Mouse (Mus musculus): ENCODE data around the gene Trpm3.

The Trpm3 gene

DNA sequence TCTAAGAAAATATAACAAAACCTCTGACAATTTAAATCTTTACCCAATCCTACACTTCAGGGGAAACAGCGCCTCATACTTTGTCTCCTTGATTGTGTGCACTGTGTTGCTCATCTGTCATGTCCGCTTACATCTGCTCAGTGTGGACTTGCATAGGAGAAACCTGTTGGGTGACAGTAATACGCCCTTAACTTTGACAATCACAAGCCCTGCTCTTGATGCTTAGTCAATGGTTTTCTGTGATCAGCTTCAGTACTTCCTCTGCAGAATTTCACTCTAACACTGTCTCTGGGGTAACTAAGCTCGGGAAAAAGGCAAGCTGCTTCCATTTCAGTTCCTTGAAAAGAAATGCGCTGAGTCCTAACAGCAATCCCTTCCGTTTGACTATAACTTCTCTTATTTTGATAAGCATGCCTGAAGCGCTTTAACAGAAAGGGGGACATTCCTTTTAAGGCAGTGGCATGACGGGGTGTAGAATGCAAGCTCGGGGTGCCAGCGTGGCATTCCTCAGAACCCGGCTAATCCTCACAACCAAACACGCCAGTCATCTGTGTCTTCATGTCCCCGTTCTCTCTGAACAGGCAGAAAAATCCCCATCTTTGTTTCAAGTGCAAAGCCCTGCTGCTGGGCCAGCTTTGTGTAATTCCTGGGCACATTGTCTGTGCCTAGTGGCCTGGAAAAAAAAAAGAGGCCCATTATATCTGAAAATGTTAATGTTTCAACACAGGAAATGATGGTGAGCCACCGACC, 517.8 kb downstream of the Trpm3 start:
- DNase-seq, result no peak

GRCm38 (mm10) chr19:22657251-22657650, 518.4 kb downstream of the Trpm3 start:
- no peak for DNase-seq

DNA sequence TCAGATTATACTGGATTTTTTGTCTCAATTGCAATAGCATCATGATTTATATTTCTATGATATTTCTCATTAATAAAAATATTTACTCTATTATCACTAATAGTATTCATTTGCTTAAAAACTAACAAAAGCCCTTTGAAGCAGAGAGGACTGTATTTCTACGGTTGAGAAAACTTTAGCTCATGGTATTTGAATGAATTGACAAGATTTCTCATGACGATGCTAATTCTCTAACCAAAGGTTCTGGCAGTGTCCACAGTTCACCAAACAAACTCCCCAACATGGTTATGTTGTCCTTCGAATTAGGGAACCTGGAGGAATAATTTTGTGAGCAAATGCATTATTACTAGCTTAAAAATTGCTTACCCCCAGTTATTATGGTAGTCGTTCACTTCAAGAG, 526.6 kb downstream of the Trpm3 start:
- no peak for DNase-seq

- no peak for DNase-seq
Measured at GRCm38 (mm10) chr19:22670222-22670621, 531.4 kb downstream of the Trpm3 start.

DNA sequence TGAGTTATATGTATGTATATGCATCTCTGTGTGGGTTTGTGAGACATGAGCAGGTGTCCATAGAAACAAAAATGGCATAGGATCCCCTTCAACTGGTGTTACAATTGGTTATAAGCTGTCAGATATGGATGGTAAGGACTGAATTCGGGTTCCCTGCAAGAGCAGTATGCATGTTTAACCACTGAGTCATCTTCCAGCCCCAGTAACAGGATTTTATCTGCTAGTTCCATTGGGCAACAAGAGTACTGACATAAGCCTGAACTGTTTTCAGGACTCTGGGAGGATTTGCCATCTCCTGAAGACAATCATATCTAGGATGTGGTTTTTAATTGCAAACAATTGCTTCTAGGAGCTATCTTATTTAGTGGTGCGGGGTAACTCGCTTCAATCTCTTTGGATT, 534.0 kb downstream of the Trpm3 start:
- DNase-seq, result no peak

DNA sequence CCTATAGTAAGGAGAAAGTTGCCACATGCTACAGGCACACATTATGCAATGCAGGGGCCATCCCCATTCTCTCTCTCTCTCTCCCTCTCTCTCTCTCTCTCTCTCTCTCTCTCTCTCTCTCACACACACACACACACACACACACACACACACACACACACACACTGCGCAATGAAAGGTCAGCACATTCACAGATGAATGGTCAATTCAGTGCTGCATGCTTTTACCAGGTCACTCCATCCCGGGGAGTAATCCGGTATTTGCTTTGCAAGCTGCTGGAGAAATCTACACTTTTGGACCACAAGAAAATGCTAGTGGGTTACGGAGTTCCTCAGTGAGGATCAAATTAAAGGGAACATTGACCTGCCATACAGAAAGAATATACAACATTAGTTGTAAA, 537.4 kb downstream of the Trpm3 start:
- no peak for DNase-seq

DNA sequence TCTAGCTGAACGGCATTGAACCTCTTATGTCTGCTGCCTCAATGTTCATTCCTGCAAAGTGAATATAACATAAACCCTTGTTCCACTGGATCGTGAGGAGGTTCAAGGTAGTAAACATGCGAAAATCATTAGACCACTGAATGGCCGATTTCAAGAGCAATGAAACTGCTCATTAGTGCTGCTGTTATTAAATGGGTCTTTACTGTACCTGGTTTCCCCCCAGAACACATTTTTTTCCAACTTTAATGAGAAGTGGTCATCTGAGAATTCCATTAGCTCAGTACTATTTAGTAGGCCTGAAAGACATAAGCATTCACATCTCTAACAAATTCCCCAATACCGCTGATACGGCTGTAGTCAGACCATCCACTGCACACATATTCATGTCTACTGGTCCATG, 543.4 kb downstream of the Trpm3 start:
- no peak for DNase-seq

DNA sequence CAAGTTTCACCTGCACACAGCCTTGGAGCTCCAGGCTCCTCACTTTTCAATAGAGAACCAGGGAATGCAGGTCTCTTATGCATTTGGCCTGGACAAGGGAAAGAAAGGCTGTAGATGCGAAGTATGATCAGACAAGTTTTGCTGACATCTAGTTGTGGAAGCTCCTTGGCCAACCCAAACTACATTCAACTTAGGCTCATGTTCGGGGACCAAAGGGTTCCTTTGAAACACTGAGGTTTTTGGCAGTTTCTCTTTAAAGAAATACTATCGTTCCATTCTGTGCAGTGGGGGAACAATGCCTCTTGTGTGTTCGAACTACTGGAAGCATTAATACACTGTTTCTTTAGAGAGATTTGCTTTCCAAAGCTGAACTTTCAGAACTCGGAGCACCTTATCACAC, 553.1 kb downstream of the Trpm3 start:
- DNase-seq, result no peak

- no peak for DNase-seq
Measured at GRCm38 (mm10) chr19:22692553-22692952, 553.7 kb downstream of the Trpm3 start.

- DNase-seq, result no peak
Measured at GRCm38 (mm10) chr19:22692956-22693355, 554.1 kb downstream of the Trpm3 start.

DNA sequence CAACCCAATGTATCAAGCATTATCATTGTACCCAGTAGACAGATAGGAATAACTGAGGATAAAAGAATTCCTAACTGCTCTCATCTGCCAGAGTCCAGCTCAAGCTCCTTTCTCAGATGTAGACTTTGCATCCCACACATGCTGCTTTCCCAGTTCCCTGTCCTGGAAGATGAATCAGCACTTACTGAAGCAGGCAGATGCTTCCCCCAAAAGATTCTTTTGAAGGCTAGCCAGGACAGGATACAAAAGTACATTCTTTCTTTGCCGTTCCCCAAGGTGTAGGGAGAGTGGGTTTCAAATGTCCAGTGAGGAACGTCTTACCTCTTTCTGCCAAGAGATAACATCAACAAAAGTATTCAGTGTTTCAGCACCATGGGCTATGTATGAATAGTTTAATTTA, 556.6 kb downstream of the Trpm3 start:
- DNase-seq, result no peak

DNA sequence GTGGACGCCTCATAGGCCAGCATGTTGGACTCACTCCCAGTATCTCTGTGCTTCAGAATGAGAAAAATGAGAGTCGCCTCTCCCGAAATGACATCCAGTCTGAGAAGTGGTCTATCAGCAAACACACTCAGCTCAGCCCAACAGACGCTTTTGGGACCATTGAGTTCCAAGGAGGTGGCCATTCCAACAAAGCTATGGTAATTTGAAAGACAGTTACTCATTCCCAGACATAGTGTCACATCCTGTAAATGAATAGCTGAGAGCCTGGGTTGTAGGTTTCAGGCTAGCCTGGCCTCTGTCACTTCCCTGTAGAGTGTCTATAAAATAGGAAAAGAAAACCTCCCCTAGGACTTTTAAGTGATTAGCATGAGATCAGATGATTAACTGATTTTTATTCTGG, 559.9 kb downstream of the Trpm3 start:
- DNase-seq, result no peak

DNA sequence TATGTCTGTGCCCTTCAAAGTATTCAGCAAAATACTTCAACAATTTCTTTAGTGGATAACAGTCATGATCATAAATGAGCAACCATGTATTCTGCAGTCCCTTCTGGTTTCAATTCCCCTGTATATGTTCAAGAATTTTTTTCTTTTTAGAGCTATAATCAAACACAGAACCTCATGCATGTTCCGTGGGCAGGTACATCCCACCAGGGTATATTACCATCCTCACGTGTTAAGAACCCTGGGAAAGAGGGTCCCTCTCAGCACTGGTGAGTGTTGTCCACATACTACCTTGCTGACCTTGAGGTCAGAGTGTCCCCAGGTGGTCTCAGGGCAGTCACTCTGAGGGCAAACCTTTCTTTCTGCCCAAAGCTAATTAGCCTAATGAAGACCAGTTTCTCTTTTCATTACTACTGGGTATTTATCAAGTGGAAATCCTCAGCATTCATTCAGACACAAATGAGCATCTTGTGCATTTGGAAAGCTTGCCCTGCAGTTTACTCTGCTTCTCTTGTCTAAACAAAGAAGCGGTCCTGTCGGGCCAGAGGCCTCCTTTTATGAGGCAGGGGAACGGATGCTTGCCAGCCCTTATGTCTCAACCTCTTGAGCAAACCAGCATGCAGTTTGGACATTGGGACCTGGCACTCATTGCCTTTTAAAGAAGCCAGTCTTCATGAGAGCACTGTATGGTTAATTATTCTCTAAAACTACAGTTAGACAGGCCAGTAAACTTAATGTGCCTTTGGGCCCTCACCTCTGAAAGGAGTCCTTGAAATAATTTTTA, 562.2 kb downstream of the Trpm3 start:
- DNase-seq, result no peak

DNA sequence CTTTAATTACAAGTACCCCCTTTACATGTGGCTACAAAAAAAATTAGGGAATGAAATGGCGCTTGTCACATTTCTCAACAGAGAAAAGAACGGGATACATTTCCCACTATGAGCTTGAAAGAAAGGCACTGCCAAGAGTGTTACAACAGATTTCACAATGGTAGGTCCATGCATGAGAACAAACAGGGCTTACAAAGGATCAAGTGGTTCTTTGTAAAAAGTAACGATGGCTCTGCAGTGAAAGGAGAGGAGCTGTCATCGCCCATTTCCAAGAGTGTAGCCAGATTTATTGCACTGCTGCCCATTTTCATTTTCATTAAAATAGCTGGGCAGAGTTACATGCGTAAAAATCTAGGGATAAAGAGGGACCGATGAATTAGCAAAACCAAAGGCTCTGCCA, 565.0 kb downstream of the Trpm3 start:
- DNase-seq, result no peak

DNA sequence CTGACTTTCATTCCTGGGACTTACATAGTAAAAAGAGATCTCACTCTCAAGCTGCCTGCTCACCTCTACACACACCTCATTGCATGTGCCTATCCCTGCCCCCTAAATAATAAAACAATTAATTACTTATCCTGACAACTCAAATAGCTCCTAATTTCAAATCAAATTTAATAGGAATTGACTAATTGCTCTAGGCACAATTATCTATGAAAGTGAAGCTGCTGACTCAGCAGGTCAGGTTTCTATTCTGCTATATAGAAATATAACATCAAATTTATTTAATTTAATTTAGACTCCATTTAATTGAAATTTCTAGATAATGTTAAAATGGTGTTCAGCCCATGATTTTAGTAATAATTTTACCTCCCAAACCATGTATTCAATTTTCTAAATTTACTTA, 566.6 kb downstream of the Trpm3 start:
- DNase-seq, result no peak

DNA sequence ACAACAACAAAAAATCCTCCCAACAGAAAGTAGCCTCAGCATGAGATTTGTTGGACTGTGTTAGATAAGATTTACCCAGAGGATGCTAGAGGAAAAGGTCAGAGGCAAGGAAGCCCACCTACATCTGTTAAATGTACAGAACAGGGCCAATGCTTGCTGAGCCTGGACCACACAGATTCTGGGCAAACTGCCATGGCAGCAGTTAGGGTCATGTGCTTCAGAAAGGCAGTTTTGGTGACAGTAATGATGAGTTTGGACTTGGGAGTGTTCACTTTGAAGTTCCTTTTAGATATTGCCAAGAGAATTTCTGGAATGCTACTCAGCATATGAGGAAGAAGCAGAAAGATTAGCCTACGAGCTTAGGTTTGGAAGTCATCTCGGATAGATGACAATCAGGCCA, 580.2 kb downstream of the Trpm3 start:
- no peak for DNase-seq

DNA sequence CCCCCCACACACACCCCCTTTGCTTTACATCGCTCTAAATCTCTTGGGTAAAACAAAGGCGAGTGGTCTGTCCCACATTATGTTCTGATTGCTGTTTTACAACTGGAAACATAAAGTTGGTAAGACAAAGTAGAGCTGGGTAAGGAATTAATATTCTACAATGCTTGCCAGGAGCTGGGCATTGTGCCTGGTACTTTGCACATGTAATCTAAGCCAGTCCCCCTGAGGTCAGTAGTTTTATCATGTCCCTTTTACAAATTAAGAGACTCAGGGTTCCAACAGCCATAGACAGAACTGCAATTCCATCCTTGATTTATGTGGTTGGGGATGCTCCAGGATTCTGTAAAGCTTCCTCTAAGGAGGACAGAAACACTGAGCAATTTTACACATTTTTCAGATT, 591.0 kb downstream of the Trpm3 start:
- DNase-seq, result no peak

DNA sequence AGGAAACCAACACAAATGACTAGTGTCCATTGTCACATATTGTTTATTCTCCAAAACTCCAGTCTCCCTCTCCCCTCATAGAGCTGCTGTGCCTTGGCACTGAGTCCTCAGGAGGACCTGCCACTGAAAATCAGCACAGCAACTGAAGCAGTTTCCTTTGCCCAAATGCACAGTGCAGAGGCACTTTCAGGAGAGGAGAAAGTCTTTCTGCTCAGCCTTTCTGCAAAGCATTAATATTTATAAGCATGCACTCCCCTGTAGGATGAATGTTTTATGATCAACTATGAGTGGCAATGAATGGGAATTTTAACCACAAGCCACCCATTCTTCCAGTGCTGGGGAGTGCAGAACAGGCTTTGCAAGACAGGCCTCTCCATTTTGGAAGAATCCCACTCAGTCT, 592.1 kb downstream of the Trpm3 start:
- no peak for DNase-seq

DNA sequence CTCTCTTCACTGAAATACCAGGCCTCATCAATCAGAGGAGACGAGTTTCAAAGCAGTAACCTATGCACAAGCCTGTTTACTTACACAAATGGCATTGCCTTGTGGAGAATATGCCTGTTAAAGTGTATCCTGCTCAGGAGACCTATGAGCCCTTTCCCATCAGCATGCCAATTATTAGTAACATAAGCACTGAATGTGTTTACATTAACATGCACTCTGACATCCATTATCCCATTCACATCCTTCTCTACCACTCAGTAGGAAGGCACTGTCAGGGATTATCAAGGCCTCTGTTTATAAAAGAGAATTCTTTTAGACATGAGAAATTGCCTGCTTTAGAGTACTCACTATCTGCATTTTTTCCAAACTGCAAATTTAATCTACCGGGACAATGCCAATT, 598.0 kb downstream of the Trpm3 start:
- DNase-seq, result no peak

DNA sequence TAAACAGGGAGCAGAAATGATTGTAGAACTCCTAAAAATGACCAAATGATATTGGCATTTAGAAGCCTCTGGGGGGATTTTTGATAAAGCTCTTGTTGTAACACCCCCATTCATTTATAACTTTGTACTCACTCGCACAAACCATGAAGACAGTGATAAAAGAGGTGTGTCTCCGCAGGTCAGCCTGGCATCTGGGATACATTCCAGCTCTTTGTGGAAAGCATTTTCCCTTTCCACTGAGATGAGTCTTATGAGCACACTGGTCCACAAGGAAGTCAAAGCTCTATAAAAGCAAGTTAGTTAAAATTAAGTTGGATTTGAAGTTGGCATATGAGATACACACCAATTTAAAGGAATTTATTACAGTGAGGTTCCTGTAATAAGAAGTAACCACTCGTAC, 600.4 kb downstream of the Trpm3 start:
- DNase-seq, result no peak

GRCm38 (mm10) chr19:22753311-22753809, 614.5 kb downstream of the Trpm3 start:
- DNase-seq, result no peak

GRCm38 (mm10) chr19:22754071-22754470, 615.2 kb downstream of the Trpm3 start:
- no peak for DNase-seq

DNA sequence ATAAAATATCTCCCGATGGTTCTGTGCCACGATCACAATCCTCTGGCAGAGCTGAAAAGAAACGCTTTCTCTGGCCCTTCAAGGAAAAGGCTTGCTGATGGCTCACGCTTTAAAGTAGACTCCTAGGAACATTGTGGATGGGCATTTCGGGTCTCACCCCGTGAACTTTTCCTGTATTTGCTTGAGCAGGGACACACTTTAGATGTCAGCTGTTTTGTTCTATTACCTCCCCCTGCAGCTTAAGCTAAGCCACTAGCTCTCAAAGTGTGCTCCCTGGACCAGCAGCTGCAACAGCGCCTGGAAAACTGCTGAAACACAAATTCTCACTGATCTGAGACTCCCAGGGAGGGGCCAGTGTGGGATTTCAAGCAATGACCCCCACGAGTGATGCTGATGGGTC, 615.7 kb downstream of the Trpm3 start:
- DNase-seq, result no peak

GRCm38 (mm10) chr19:22758496-22758895, 619.6 kb downstream of the Trpm3 start:
- DNase-seq, result no peak

DNA sequence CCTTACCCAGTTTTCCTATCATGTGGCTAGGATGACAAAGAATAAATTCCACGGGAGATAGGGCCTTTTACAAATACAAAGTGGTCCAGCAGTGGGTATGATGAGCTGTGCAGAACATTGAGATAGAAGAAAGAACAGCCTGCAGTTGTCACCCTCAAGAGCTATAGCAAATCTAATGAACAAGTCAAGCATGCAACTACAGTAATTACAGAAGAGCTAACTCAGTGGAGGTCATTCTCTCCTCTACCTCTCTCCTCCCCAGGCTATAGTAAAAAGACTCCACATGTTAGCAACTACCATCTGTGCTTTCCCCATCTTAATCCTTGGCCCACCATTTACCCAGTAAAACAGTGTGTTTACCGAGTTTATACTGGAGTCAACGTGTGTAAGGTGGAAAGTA, 629.4 kb downstream of the Trpm3 start:
- DNase-seq, result no peak
